Mouse (Mus musculus): ENCODE results near the gene Tmem270. TPM values are rescaled to one million over a fixed set of nuclear protein-coding genes. Genes with fewer than 3 reads are reported as not detected.

Tmem270 gene
- polyA plus RNA-seq, 1 experiment from 2014 or later = not detected

- H3K4me2 ChIP-seq = no peak overlapping the region
- no peak overlapping the region for H3K9ac ChIP-seq
- H3K4me3 ChIP-seq = no peak overlapping the region
- no peak for ATAC-seq (ENCODE audit: low FRiP score)
- 84% methylated on average over 8 of the region's 8 CpGs for WGBS
- no peak overlapping the region for H3K27ac ChIP-seq
- H3K9me3 ChIP-seq = no peaks in the 10 kb centered on the region
- 0 out of 2 replicates have a peak, but pooled peaks cover 4% of the 10 kb centered on the region for H3K4me1 ChIP-seq (replicated peaks)
- H3K36me3 ChIP-seq = no peaks in the 10 kb centered on the region
- no peaks in the 10 kb centered on the region for H3K27me3 ChIP-seq
Measured at GRCm38 (mm10) chr5:134873034-134873433, 33.5 kb downstream of the Tmem270 start.

GRCm38 (mm10) chr5:134872597-134872996 is 33.9 kb downstream of the Tmem270 start:
- H3K36me3 ChIP-seq = no peaks in the 10 kb centered on the region
- no peaks in the 10 kb centered on the region for H3K27me3 ChIP-seq
- no peaks in the 10 kb centered on the region for H3K9me3 ChIP-seq
- H3K27ac ChIP-seq = no peak overlapping the region
- no peak for ATAC-seq (ENCODE audit: low FRiP score)
- no peak overlapping the region for H3K9ac ChIP-seq
- H3K4me1 ChIP-seq (replicated peaks) = 0 out of 2 replicates have a peak, but pooled peaks cover 4% of the 10 kb centered on the region
- no peak overlapping the region for H3K4me3 ChIP-seq
- 71% methylated on average over 5 of the region's 5 CpGs for WGBS
- H3K4me2 ChIP-seq = no peak overlapping the region

- Histone ChIP-seq H3K36me3 (no peaks in the 10 kb centered on the region), H3K9me3 (no peaks in the 10 kb centered on the region), H3K4me3 (no peak overlapping the region), H3K27ac (no peak overlapping the region), H3K9ac (no peak overlapping the region), H3K4me1 (replicated peaks) (no peaks in the 10 kb centered on the region), H3K4me2 (no peak overlapping the region), H3K27me3 (no peaks in the 10 kb centered on the region)
- ATAC-seq (ENCODE audit: low FRiP score) = no peak
- 87% methylated on average over 5 of the region's 5 CpGs for WGBS
Measured at GRCm38 (mm10) chr5:134868506-134868905, 38.0 kb downstream of the Tmem270 start.

- whole genome bisulfite sequencing = 65% methylated on average over 18 of the region's 18 CpGs
- Histone ChIP-seq H3K4me2 (no peak overlapping the region), H3K4me3 (no peak overlapping the region), H3K27me3 (no peaks in the 10 kb centered on the region), H3K36me3 (no peaks in the 10 kb centered on the region), H3K27ac (no peak overlapping the region), H3K9ac (no peak overlapping the region), H3K4me1 (replicated peaks) (no peaks in the 10 kb centered on the region), H3K9me3 (no peaks in the 10 kb centered on the region)
- ATAC-seq (ENCODE audit: low FRiP score) = no peak
Measured at GRCm38 (mm10) chr5:134867320-134868144, 39.0 kb downstream of the Tmem270 start.

GRCm38 (mm10) chr5:134865158-134865557 is 41.4 kb downstream of the Tmem270 start:
- Histone ChIP-seq H3K27me3 (no peaks in the 10 kb centered on the region), H3K4me2 (no peak overlapping the region), H3K9ac (no peak overlapping the region), H3K4me1 (replicated peaks) (no peaks in the 10 kb centered on the region), H3K4me3 (no peak overlapping the region), H3K9me3 (no peaks in the 10 kb centered on the region), H3K36me3 (no peaks in the 10 kb centered on the region), H3K27ac (no peak overlapping the region)
- 63% methylated on average over 8 of the region's 8 CpGs for WGBS
- ATAC-seq (ENCODE audit: low FRiP score) = no peak

- Histone ChIP-seq H3K4me3 (no peak overlapping the region), H3K9me3 (no peaks in the 10 kb centered on the region), H3K4me1 (replicated peaks) (no peaks in the 10 kb centered on the region), H3K9ac (no peak overlapping the region), H3K4me2 (no peak overlapping the region), H3K36me3 (no peaks in the 10 kb centered on the region), H3K27ac (no peak overlapping the region), H3K27me3 (no peaks in the 10 kb centered on the region)
- 75% methylated on average over 16 of the region's 16 CpGs for WGBS
- ATAC-seq (ENCODE audit: low FRiP score) = no peak
Measured at GRCm38 (mm10) chr5:134861902-134862497, 44.5 kb downstream of the Tmem270 start.

- no peaks in the 10 kb centered on the region for H3K4me1 ChIP-seq (replicated peaks)
- H3K4me3 ChIP-seq = no peak overlapping the region
- H3K27ac ChIP-seq = no peak overlapping the region
- H3K27me3 ChIP-seq = no peaks in the 10 kb centered on the region
- 86% methylated on average over 5 of the region's 5 CpGs for WGBS
- H3K4me2 ChIP-seq = no peak overlapping the region
- H3K36me3 ChIP-seq = no peaks in the 10 kb centered on the region
- H3K9me3 ChIP-seq = no peaks in the 10 kb centered on the region
- no peak for ATAC-seq (ENCODE audit: low FRiP score)
- H3K9ac ChIP-seq = no peak overlapping the region
Measured at GRCm38 (mm10) chr5:134859193-134859592, 47.3 kb downstream of the Tmem270 start.

- 84% methylated on average over 10 of the region's 10 CpGs for WGBS
- H3K9ac ChIP-seq = no peak overlapping the region
Measured at GRCm38 (mm10) chr5:134858378-134858777, 48.2 kb downstream of the Tmem270 start.

GRCm38 (mm10) chr5:134852873-134853272 is 53.7 kb downstream of the Tmem270 start:
- Histone ChIP-seq H3K9me3 (0 out of 2 replicates have a peak, but pooled peaks cover 7% of the 10 kb centered on the region), H3K27ac (no peak overlapping the region), H3K27me3 (no peaks in the 10 kb centered on the region), H3K4me2 (no peak overlapping the region), H3K9ac (no peak overlapping the region), H3K4me3 (no peak overlapping the region), H3K4me1 (replicated peaks) (no peaks in the 10 kb centered on the region), H3K36me3 (no peaks in the 10 kb centered on the region)
- WGBS = 91% methylated on average over 5 of the region's 5 CpGs
- no peak for ATAC-seq (ENCODE audit: low FRiP score)

More at GRCm38 (mm10) chr5:134858378-134858777, 48.2 kb downstream of the Tmem270 start:
- no peak overlapping the region for H3K27ac ChIP-seq
- H3K36me3 ChIP-seq = no peaks in the 10 kb centered on the region
- ATAC-seq (ENCODE audit: low FRiP score) = no peak
- H3K4me2 ChIP-seq = no peak overlapping the region
- H3K4me3 ChIP-seq = no peak overlapping the region
- H3K27me3 ChIP-seq = no peaks in the 10 kb centered on the region
- H3K4me1 ChIP-seq (replicated peaks) = no peaks in the 10 kb centered on the region
- H3K9me3 ChIP-seq = no peaks in the 10 kb centered on the region

Other genes with a start within 250 kb of the Tmem270 start
- 21.6 and 23.4 TPM in 2 replicates for gene Limk1, start 218.1 kb downstream of the Tmem270 start, polyA plus RNA-seq (2015; fragmentation: Nextera tagmentation; extraction: Ambion mirVana)
- gene Eln, start 159.4 kb downstream of the Tmem270 start, polyA plus RNA-seq (2015; fragmentation: Nextera tagmentation; extraction: Ambion mirVana) = 5.7 and 7.8 TPM in 2 replicates
- gene Cldn13, start 8.8 kb upstream of the Tmem270 start, polyA plus RNA-seq (2015; fragmentation: Nextera tagmentation; extraction: Ambion mirVana) = 0.31 TPM in 1 of 2 replicates, not detected in the other
- gene Mettl27, start 25.6 kb upstream of the Tmem270 start, polyA plus RNA-seq (2015; fragmentation: Nextera tagmentation; extraction: Ambion mirVana) = 5.4 and 6.7 TPM in 2 replicates
- gene Cldn4, start 40.2 kb upstream of the Tmem270 start, polyA plus RNA-seq (2015; fragmentation: Nextera tagmentation; extraction: Ambion mirVana) = not detected in 2 replicates
- gene Cldn3, start 79.5 kb upstream of the Tmem270 start, polyA plus RNA-seq (2015; fragmentation: Nextera tagmentation; extraction: Ambion mirVana) = 2.3 and 2.8 TPM in 2 replicates
- gene Abhd11, start 102.4 kb upstream of the Tmem270 start, polyA plus RNA-seq (2015; fragmentation: Nextera tagmentation; extraction: Ambion mirVana) = 64.6 and 65.0 TPM in 2 replicates
- gene Stx1a, start 116.7 kb upstream of the Tmem270 start, polyA plus RNA-seq (2015; fragmentation: Nextera tagmentation; extraction: Ambion mirVana) = 78.4 and 78.9 TPM in 2 replicates
- 37.4 and 38.8 TPM in 2 replicates for gene Dnajc30, start 157.5 kb upstream of the Tmem270 start, polyA plus RNA-seq (2015; fragmentation: Nextera tagmentation; extraction: Ambion mirVana)
- 79.1 and 93.5 TPM in 2 replicates for gene Bud23, start 158.2 kb upstream of the Tmem270 start, polyA plus RNA-seq (2015; fragmentation: Nextera tagmentation; extraction: Ambion mirVana)
- gene Vps37d, start 171.5 kb upstream of the Tmem270 start, polyA plus RNA-seq (2015; fragmentation: Nextera tagmentation; extraction: Ambion mirVana) = 29.8 and 31.9 TPM in 2 replicates
- 0.41 and 0.71 TPM in 2 replicates for gene Mlxipl, start 183.2 kb upstream of the Tmem270 start, polyA plus RNA-seq (2015; fragmentation: Nextera tagmentation; extraction: Ambion mirVana)
- 14.9 and 16.7 TPM in 2 replicates for gene Tbl2, start 242.9 kb upstream of the Tmem270 start, polyA plus RNA-seq (2015; fragmentation: Nextera tagmentation; extraction: Ambion mirVana)